Mouse (Mus musculus): ENCODE data around the gene Zfp366.

Gene Zfp366

DNA sequence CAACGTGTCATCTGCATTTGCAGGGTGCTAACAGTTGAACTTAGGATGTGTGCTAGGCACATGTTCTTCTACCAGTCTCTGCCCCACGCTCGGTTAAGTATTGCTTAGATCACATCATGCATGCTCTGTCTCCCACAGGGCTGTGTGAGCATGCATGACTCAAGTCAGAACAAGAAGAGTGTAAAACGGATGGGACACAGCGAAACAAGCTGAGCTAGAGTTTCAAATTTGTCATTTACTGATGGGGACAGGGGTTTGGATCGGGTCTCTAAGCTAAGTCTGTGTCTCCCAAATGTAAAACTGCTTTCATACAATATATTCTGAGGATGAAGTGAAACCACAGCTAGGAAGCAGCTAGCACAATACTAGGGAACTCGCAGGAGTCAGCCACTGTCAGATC, 2.2 kb downstream of the Zfp366 start:
- no peak for DNase-seq (ENCODE audit: low spot score)

- DNase-seq (ENCODE audit: low spot score), result no peak
Observed at GRCm38 (mm10) chr13:99187456-99187855, 2.8 kb downstream of the Zfp366 start.

DNA sequence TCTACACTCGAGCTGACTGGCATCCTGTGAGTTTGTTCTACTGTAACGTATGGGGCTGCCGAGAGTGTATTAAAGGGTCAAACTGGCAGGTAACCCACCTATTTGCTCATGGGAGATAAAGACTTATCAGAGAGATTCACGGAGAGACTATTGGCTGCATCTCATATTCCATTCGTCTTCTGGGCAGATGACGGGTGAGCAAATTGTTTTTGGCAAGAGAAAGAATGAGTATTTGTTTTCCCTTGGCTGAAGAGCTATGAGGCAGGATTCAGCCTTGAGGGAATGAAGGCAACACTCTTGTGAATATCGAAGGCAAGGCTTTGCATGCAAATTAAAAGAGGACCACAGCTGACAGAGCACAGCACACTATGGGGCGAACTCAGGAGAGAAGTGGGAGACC, 4.0 kb downstream of the Zfp366 start:
- no peak for DNase-seq (ENCODE audit: low spot score)

- DNase-seq (ENCODE audit: low spot score), result no peak
Observed at GRCm38 (mm10) chr13:99189671-99190070, 5.0 kb downstream of the Zfp366 start.

DNA sequence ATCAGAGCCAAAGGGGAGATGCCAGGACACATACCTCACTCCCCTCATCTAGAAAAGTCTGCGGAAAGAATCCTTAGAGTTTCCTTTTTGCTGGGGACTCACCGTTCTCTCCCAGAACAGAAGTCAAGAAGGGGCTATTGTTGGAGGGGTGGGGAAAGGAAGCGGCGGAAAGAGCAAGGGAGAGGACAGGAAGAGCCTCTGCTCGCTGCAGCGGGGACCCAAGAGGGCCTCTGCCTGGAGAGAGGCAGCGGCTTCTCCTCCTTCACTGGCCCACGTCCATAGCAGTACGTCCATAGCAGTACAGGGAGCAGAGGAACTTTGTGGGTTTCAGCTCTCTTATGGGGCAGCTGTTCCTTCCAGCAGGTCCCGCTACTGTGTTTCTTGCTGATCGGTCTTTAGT, 5.8 kb downstream of the Zfp366 start:
- DNase-seq (ENCODE audit: low spot score), result no peak

GRCm38 (mm10) chr13:99191063-99191462, 6.4 kb downstream of the Zfp366 start:
- no peak for DNase-seq (ENCODE audit: low spot score)

DNA sequence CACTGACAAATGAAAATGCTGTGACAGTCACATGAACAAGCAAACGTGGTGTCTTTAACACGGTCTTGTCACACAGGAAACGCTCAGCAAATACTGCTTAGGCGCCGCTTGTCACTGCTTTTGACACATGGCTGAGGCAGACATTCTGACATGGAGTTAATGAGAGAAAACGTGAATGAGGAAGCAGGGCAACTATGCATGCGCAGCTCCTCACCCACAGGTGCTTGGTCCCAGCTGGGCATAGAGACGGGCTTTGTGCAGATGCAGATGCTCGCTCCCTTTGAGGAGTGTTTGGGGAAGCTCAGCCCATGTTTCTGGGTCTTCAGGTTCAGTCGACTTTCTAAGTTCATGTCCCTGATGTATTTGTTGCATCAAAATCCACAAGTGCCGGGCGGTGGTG, 11.7 kb downstream of the Zfp366 start:
- DNase-seq (ENCODE audit: low spot score), result no peak

DNA sequence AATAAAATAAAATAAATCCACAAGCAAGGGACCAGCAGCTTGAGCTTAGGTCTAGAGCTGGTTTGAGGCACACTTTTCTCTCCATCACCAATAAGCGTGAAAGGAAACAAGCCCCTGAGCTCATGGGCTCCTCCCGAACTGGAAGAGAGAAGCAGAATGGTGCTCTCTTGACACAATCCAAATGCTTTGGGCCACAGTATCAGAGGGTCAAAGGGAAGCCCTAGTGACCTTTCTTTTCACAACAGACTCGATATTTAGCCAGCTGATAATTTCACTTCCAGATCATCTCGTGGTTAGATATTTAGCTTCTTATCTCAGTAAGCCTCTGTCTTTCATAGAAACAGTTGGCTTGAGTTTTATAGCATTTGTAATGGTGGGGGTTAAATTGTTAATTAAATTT, 12.2 kb downstream of the Zfp366 start:
- no peak for DNase-seq (ENCODE audit: low spot score)

DNA sequence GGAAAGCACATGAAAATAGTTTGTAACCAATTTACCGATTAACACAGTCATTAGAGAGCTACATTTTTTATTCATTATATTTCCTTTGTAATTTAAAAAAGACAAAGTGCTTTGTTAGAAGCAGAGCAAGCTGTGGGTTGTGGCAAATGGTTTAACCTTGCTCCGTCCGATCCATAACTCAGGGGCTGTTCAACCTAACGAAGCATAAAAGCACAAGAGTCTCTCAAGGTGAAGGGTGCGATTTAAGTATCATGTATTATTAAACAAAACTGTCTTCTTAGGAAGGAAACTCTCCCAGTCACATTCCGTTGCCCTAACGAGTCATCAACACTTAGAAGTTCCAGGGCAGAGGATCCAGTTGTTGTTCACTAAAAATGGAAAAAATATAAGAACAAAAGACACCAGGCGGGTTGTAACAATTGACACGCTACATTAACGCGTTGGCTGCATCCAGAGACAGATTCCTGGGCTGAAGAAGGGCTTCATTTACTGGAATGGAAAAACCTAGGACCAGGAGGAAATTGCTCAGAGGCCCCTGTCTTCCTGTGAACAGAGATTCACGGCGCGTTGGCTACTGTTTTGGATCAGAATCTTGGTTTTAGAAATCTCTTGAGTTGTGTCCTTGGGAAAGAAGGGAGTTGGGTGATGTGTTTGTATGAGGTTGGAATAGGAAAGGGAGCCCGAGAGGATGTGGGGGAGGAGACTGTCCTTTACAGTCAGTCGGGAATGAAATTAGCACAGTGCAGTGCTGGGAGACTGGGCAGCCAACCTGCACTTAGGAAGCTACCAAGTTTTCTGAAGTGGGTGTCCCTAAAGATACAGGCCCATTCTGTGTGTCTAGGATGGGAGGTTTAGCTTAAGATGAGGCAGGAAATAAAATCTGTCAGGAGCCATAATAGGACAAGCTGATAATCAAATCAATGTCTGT, 17.3 kb downstream of the Zfp366 start:
- no peak for DNase-seq (ENCODE audit: low spot score)

DNA sequence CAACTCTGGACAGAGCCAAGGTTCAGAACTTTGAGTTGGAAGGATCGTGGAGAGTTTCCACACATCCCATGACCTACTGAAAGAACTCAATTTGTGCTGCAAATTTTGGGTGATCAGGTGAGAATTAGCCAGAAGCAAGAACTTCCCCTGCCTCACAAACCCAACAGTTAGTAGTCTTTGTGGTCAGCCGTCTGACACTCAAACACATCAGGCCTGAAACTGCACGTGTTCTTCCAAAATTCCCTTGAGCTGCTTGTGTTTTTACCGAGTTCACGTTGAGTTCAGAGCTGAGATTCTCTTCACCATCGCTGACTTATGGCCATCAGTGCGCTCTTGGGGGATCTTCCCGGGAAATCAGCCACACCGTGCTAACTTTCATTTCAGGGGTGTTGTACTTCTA, 22.6 kb downstream of the Zfp366 start:
- no peak for DNase-seq (ENCODE audit: low spot score)

- no peak for DNase-seq (ENCODE audit: low spot score)
Observed at GRCm38 (mm10) chr13:99209859-99210258, 25.2 kb downstream of the Zfp366 start.

GRCm38 (mm10) chr13:99210837-99211236, 26.2 kb downstream of the Zfp366 start:
- DNase-seq (ENCODE audit: low spot score), result no peak

- DNase-seq (ENCODE audit: low spot score), result no peak
Observed at GRCm38 (mm10) chr13:99212976-99213375, 28.4 kb downstream of the Zfp366 start.

- DNase-seq (ENCODE audit: low spot score), result no peak
Observed at GRCm38 (mm10) chr13:99216005-99216404, 31.4 kb downstream of the Zfp366 start.

DNA sequence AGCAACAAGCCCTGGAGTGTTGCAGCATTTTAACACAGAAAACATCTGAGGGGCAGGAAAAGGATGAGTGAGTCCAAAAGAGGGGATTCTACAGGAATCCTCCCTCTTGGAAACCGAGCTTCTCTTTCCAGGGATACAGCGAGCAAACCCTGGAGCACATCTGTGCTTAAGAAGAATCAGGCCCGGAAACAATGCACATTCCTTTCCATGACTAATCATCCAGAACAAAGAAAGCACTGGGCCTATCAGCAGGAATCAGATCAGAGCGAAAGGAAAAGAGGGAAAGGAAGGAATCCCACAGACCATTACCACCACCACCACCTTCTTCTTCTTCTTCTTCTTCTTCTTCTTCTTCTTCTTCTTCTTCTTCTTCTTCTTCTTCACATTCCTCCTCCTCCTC, 33.4 kb downstream of the Zfp366 start:
- no peak for DNase-seq (ENCODE audit: low spot score)

- no peak for DNase-seq (ENCODE audit: low spot score)
Observed at GRCm38 (mm10) chr13:99219586-99219985, 35.0 kb downstream of the Zfp366 start.

- no peak for DNase-seq (ENCODE audit: low spot score)
Observed at GRCm38 (mm10) chr13:99221996-99222395, 37.4 kb downstream of the Zfp366 start.

GRCm38 (mm10) chr13:99222476-99222875, 37.9 kb downstream of the Zfp366 start:
- no peak for DNase-seq (ENCODE audit: low spot score)

DNA sequence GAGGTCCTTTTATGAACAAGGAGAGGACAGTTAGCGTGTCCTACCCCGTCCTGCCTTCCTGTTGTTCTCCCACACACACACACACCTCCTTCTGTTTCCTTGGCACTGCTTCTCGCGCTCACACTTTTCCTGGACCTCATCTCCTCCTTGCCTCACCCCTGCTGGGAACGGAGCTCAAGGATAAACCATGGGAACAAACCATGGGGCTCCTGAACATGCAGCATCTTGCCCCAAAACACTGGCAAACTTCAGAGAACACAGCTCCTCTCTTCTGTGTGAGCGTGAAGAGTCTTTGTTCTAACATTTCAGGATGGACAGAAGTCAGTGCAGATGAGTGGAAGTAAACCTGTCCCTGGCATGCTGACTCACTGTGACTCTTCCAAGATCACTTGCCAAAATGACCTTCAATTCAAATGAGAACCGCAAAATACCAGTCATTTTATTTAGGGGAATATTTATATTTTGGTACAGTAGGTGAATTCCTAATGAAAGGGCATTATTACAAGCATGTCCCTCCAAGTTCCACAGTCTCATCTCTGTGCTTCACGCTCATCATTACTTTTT, 38.8 kb downstream of the Zfp366 start:
- DNase-seq (ENCODE audit: low spot score), result no peak

GRCm38 (mm10) chr13:99223917-99224316, 39.3 kb downstream of the Zfp366 start:
- DNase-seq (ENCODE audit: low spot score), result no peak

DNA sequence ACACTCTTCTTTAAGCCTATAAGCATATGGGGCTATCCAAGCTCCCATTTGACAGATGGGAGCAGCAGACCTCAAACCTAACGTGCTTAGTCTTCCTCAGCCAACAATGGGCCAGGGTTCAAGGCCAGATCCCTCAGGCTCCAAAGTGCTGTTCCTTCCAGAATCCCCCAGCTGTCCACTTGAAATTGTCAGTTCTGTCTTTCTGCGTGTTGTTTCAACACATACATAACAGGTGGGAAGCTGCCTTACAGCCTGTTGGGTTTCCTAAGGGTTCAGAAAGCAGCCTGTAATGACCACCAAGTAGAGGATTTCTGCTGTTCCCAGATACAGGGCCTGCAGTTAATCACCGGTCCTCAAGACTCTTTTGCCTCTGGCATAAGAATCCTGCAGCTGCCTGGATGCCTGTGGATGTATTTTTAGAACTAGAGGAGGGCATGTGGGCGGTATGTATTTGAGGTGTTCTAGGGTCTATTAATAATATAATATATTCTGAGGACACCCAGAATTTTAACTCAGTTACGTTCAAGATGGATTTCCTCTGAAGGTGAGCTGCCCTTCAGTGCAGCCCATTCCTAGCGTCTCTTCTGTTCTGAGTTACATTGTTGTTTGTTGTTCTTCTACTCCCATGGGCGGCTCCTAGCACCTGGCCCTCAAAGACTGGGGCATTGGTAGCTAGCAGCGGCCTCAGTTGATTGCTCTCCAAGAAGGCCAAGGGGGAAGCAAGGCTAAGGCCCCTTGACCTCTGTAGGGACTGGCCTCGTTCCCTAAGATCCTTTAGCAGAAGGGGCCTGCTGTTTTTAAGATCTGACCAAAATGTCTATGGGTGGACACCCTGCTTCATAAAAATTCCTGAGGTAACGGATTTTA, 41.0 kb downstream of the Zfp366 start:
- no peak for DNase-seq (ENCODE audit: low spot score)

DNA sequence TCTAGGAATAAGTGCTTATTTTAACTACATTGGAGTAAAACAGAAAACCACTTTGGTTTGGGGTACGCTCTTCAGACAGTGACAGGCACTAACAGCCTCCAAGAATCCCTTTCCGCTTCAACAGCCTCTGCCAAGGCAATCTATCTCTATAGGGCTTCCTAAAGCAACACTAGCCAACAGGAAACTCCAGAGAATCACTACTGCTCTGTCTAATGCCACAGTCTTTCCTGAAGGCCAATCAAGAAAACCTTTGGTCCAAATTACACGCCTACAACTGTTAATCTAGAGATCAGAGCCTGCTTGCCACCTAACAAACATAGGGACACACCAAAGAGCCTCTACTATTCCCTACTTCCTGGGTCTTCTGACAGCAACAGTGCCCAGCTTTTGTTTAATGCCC, 42.2 kb downstream of the Zfp366 start:
- no peak for DNase-seq (ENCODE audit: low spot score)

Data from yolk sac, embryonic 10.5 days (tissue).